Mouse (Mus musculus) layer of hippocampus, adult 11-12 months (tissue): Measurements from ENCODE around the gene Eif4g3.
"Not testable (repeated sequence)": the region's sequence is repeated elsewhere in the genome, so short reads cannot be mapped to it uniquely, and the experiment has no call there.

Source experiments
- DNase-seq: peaks from one replicate; pipeline ENCODE4 v3.0.0; 2022; ENCODE audit warnings: low spot score

Eif4g3 gene

GRCm38 (mm10) chr4:137992890-137993289, at the start of gene Eif4g3:
Gene Eif4g3 (plus strand): TSS chr4:137993022.
- no peak for DNase-seq

DNA sequence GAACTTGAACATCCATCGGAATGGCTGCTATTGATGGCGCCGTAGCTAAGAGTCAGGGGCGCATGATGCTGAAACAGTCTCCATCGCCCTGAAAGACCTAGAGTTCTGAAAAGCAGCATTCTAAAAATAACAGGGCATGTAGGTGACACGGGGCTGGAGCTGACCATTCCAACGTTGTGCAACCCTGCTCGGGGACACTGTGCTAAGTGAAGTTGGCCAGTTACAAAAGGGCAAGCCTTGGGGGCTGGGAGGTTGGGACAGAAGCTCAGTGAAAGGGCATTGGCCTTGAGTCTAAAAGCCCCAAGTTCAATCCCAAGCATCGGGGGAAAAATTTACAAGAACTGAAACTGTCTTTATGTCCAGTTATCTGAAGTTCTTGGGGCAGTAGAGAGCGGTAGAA, 49.3 kb upstream of the Eif4g3 start:
- DNase-seq = no peak

- no peak for DNase-seq
Observed at GRCm38 (mm10) chr4:137945376-137945775, 47.4 kb upstream of the Eif4g3 start.

- DNase-seq = no peak
Observed at GRCm38 (mm10) chr4:137946419-137946818, 46.4 kb upstream of the Eif4g3 start.

GRCm38 (mm10) chr4:137952840-137953239, 40.0 kb upstream of the Eif4g3 start:
- peak; percentile 76 for DNase-seq

GRCm38 (mm10) chr4:137954184-137954583, 38.6 kb upstream of the Eif4g3 start:
- no peak for DNase-seq

GRCm38 (mm10) chr4:137954926-137955396, 37.9 kb upstream of the Eif4g3 start:
- no peak for DNase-seq

DNA sequence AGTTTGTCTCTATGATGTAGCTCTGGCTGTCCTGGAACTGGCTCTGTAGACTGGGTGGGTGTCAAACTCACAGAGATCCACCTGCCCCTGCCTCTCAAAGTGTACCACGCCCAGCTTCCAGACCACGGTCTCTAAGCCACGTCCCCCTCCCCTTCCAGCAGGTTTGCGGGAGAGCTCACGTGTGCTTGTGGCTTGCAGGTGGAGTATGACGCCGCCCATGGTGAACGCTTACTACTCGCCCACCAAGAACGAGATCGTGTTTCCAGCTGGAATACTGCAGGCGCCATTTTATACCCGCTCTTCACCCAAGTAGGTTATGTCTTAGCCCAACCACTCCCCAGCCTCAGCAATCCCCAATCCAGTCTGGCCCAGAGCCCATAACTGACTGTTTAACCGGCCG, 36.6 kb upstream of the Eif4g3 start:
- no peak for DNase-seq

GRCm38 (mm10) chr4:137959889-137960665, 32.7 kb upstream of the Eif4g3 start:
- DNase-seq = no peak

GRCm38 (mm10) chr4:137960757-137961156, 32.1 kb upstream of the Eif4g3 start:
- DNase-seq = no peak

GRCm38 (mm10) chr4:137962643-137963350, 30.0 kb upstream of the Eif4g3 start:
- no peak for DNase-seq

DNA sequence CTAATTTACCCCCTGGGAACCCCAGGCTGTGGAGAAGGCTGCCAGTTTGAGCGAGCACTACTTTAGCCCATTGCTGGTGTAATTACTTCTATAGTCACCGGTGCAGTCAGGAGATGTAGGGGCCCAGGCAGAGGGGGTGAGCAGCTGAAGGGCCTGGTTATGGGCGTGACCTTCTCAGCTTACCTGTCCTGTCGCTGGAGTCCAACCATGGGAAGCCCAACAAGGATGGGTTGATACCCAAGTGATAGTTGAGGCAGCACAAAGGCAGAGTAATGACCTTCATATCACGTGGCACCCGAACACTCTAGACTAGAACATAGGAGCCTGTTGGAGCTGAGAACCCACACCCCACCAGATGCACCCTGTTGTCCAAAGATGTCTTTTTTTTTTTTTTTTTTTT, 29.4 kb upstream of the Eif4g3 start:
- DNase-seq = no peak

- peak; percentile 87 for DNase-seq
Observed at GRCm38 (mm10) chr4:137963881-137964584, 28.8 kb upstream of the Eif4g3 start.

DNA sequence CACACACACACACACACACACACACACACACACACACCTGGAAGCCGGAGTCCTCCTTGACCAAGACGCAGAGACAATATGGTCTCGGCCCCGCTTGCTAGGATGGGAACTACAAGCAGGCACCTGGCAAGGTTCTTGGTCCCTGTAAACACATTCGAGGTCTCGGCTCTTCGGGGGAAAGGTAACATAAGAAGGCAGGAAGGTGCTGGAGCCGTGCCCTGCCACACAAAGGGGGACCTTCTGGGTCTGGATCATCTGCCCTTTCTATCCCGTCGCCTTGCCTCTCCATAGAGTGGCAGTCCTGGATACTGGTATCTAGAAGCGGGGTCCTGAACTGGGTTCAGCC, 28.3 kb upstream of the Eif4g3 start:
- DNase-seq = no peak

GRCm38 (mm10) chr4:137968203-137968602, 24.6 kb upstream of the Eif4g3 start:
- DNase-seq = peak; percentile 75

- not testable (repeated sequence) for DNase-seq
Observed at GRCm38 (mm10) chr4:137970623-137971199, 22.1 kb upstream of the Eif4g3 start.

- not testable (repeated sequence) for DNase-seq
Observed at GRCm38 (mm10) chr4:137974856-137975432, 17.9 kb upstream of the Eif4g3 start.

- DNase-seq = not testable (repeated sequence)
Observed at GRCm38 (mm10) chr4:137979066-137979644, 13.7 kb upstream of the Eif4g3 start.

GRCm38 (mm10) chr4:137982869-137983268, 10.0 kb upstream of the Eif4g3 start:
- DNase-seq = no peak

GRCm38 (mm10) chr4:137984212-137984611, 8.6 kb upstream of the Eif4g3 start:
- DNase-seq = no peak

- DNase-seq = no peak
Observed at GRCm38 (mm10) chr4:137984746-137985145, 8.1 kb upstream of the Eif4g3 start.

- no peak for DNase-seq
Observed at GRCm38 (mm10) chr4:137989426-137989825, 3.4 kb upstream of the Eif4g3 start.
